11 mouse cellular contexts compared by ENCODE assay signal in genomic region chr6:34495140-34495551, GRCm38 (mm10). TPM values are rescaled to one million over a fixed set of nuclear protein-coding genes. Genes with fewer than 3 reads are reported as not detected.
DNase-seq lines count a peak whose midpoint lies in the region; ATAC-seq and TF ChIP-seq lines count a peak whose summit lies in the region.
"Had no signal": no experiment of that assay in that cellular context is flagged by ENCODE, and none has a peak within 500 bp of the region (broad histone marks: within the 10 kb centered on the region; RNA-seq: fewer than 3 reads in every experiment).

No protein-coding gene starts in this region.

- peaks cover 6% of the 10 kb centered on the region for H3K4me1 ChIP-seq in cortical plate, adult 2 months (ENCODE audit: control insufficient read depth, insufficient read depth, low read length)
- H3K4me1 ChIP-seq in kidney, postnatal 0 days (replicated peaks; ENCODE audit: insufficient read depth, low read length), result 0 out of 2 replicates have a peak, but pooled peaks cover 9% of the 10 kb centered on the region
- H3K4me1 ChIP-seq in forebrain, embryonic 15.5 days, result 0 out of 2 replicates have a peak, but pooled peaks cover 2% of the 10 kb centered on the region

- 22% methylated on average over 7 of the region's 7 CpGs for WGBS in kidney, postnatal 0 days
- WGBS in forebrain, embryonic 15.5 days, result 76% methylated on average over 7 of the region's 7 CpGs

- TF ChIP-seq CTCF in cortical plate, adult 2 months (IDR thresholded peaks at IDR 0.05; ENCODE audit: extremely low read depth, insufficient read depth, low read length), result no peak
- TF ChIP-seq CTCF in kidney, postnatal 0 days (IDR thresholded peaks at IDR 0.05; ENCODE audit: low read depth), result no peak

- H3K9ac ChIP-seq in kidney, postnatal 0 days (ENCODE audit: low read depth, low read length), result no peak overlapping the region
- H3K9ac ChIP-seq in forebrain, embryonic 15.5 days (replicated peaks), result no peak overlapping the region
- H3K9ac ChIP-seq: heart, embryonic 15.5 days had no signal

- H3K36me3 ChIP-seq in kidney, postnatal 0 days (ENCODE audit: insufficient read depth, low read length), result 0 out of 2 replicates have a peak, but pooled peaks cover 4% of the 10 kb centered on the region
- H3K36me3 ChIP-seq in forebrain, embryonic 15.5 days, result no peaks in the 10 kb centered on the region
- H3K36me3 ChIP-seq: heart, embryonic 15.5 days had no signal

- peak; percentile 34 to 62 for DNase-seq in gastrocnemius, adult 8-10 months (ENCODE audit: low spot score in 2 of 2)
- DNase-seq in gastrocnemius, postnatal 4 days (ENCODE audit: low spot score in 2 of 2), result no peak
- DNase-seq in kidney, postnatal 0 days (ENCODE audit: low spot score), result peak; percentile 24
- peak; percentile 87 for DNase-seq in skeletal muscle tissue, adult 2 months (ENCODE audit: low read depth, low spot score)
- no peak for DNase-seq in urinary bladder, adult 18-20 months (ENCODE audit: low spot score in 2 of 2)
- DNase-seq in embryo, embryonic 11 days, result no peak
- DNase-seq: left cerebral cortex, postnatal 4 days; retina, postnatal 1 day had no signal

- H3K4me2 ChIP-seq in kidney, postnatal 0 days (ENCODE audit: low read length), result no peak overlapping the region
- H3K4me2 ChIP-seq in forebrain, embryonic 15.5 days (replicated peaks), result no peak overlapping the region
- H3K4me2 ChIP-seq: heart, embryonic 15.5 days had no signal

- peak; percentile 83 for ATAC-seq in kidney, postnatal 0 days (replicated peaks; ENCODE audit: low FRiP score, low read depth)
- ATAC-seq in forebrain, embryonic 15.5 days (replicated peaks), result no peak

- H3K27me3 ChIP-seq in kidney, postnatal 0 days (ENCODE audit: insufficient read depth, low read length), result no peaks in the 10 kb centered on the region
- no peaks in the 10 kb centered on the region for H3K27me3 ChIP-seq in forebrain, embryonic 15.5 days
- H3K27me3 ChIP-seq: heart, embryonic 15.5 days had no signal

- H3K4me3 ChIP-seq in cortical plate, adult 2 months (ENCODE audit: insufficient read depth, low read length), result no peak overlapping the region
- H3K4me3 ChIP-seq in kidney, postnatal 0 days (replicated peaks; ENCODE audit: low read depth, low read length), result no peak overlapping the region
- no peak overlapping the region for H3K4me3 ChIP-seq in forebrain, embryonic 15.5 days
- H3K4me3 ChIP-seq: heart, embryonic 15.5 days had no signal

- H3K9me3 ChIP-seq in kidney, postnatal 0 days (replicated peaks; ENCODE audit: low read length), result no peaks in the 10 kb centered on the region
- H3K9me3 ChIP-seq in forebrain, embryonic 15.5 days, result no peaks in the 10 kb centered on the region
- H3K9me3 ChIP-seq: heart, embryonic 15.5 days had no signal

- peak overlapping the region; percentile 75 for H3K27ac ChIP-seq in cortical plate, adult 2 months (ENCODE audit: insufficient read depth, low read length)
- peak overlapping the region; percentile 27; the same call in 1 of the 2 replicates for H3K27ac ChIP-seq in kidney, postnatal 0 days
- no peak overlapping the region for H3K27ac ChIP-seq in forebrain, embryonic 15.5 days (replicated peaks)
- H3K27ac ChIP-seq: heart, embryonic 15.5 days had no signal

- TF ChIP-seq POLR2A in cortical plate, adult 2 months (IDR thresholded peaks at IDR 0.05; ENCODE audit: extremely low read depth, insufficient read depth, low read length), result no peak

RNA-seq across cellular contexts. Expression of gene Bpgm, which starts 19.1 kb away (rescaled TPM):
- total RNA-seq in gastrocnemius, adult 8-10 months (2022), result 100 to 1,000 TPM; 101 to 121 (median 108) TPM
- 10 to 100 TPM; 29.3 to 32.8 TPM for total RNA-seq in gastrocnemius, postnatal 4 days (2021)
- 91.0 and 91.1 TPM in 2 replicates for polyA plus RNA-seq in cortical plate, adult 2 months (2012; rRNA removed)
- 38.7 and 40.9 TPM in 2 replicates for polyA plus RNA-seq in kidney, postnatal 0 days (2015; fragmentation: Nextera tagmentation; extraction: Ambion mirVana)
- polyA plus RNA-seq in forebrain, embryonic 15.5 days (2015; fragmentation: Nextera tagmentation; extraction: Ambion mirVana), result 64.8 and 73.0 TPM in 2 replicates

Comparison
In these comparisons a context has a peak if more than half of its experiments do, and no peak if none do; other contexts are left out.
1. DNase-seq: peak in gastrocnemius, adult 8-10 months (2 of 2), kidney, postnatal 0 days (single experiment) and skeletal muscle tissue, adult 2 months (single experiment); none in gastrocnemius, postnatal 4 days (0 of 2), urinary bladder, adult 18-20 months (0 of 2) and embryo, embryonic 11 days (single experiment).